In genomic region chr7:28766173-28766879, GRCm38 (mm10) we compare ENCODE assay signal across 8 mouse cellular contexts. TPM values are rescaled to one million over a fixed set of nuclear protein-coding genes. Genes with fewer than 3 reads are reported as not detected.
A peak's percentile ranks its signal among the peaks of the same experiment; 100 is the strongest.
DNase-seq lines count a peak whose midpoint lies in the region; ATAC-seq lines count a peak whose summit lies in the region.

Gene Sirt2 (plus strand): TSS chr7:28766735.

- peak within 1 kb of the TSS; percentile 66; the same call in 1 of the 2 replicates for H3K27ac ChIP-seq in hindbrain, embryonic 16.5 days (ENCODE audit: low read depth, low read length)
- H3K27ac ChIP-seq in macrophage = peak within 1 kb of the TSS; percentile 49

- H3K4me1 ChIP-seq in hindbrain, embryonic 16.5 days (ENCODE audit: control insufficient read depth, insufficient read depth, low read depth, low read length) = peaks cover 27% of the 10 kb centered on the region

- H3K27me3 ChIP-seq in hindbrain, embryonic 16.5 days (replicated peaks; ENCODE audit: control insufficient read depth, insufficient read depth, low read length) = no peaks in the 10 kb centered on the region

- peaks cover 81% of the 10 kb centered on the region for H3K79me2 ChIP-seq in macrophage (ENCODE audit: inconsistent target)

- peak within 1 kb of the TSS; percentile 76 for H3K4me2 ChIP-seq in hindbrain, embryonic 16.5 days (ENCODE audit: low read length)

- under 1% methylated on average over 45 of the region's 45 CpGs for WGBS in hindbrain, embryonic 16.5 days
- 0% methylated on average over 45 of the region's 45 CpGs for WGBS in macrophage (ENCODE audit: missing documents)

- no peaks in the 10 kb centered on the region for H3K9me3 ChIP-seq in hindbrain, embryonic 16.5 days (ENCODE audit: control insufficient read depth, low read length)

- H3K9ac ChIP-seq in hindbrain, embryonic 16.5 days (ENCODE audit: low read depth, low read length) = peak within 1 kb of the TSS; percentile 83

- DNase-seq in WW6 (ENCODE audit: low read depth, low spot score) = peak; percentile 93
- peak; percentile 87 to 95 for DNase-seq in cerebellum, postnatal 4 days (ENCODE audit: low spot score in 2 of 2)
- peak; percentile 99 for DNase-seq in gastrocnemius, adult 18-20 months (ENCODE audit: low spot score)
- peak; percentile 96 to 98 for DNase-seq in left cerebral cortex, adult 18-20 months (ENCODE audit: low spot score in 2 of 2)
- peak; percentile 99 for DNase-seq in right cerebral cortex, adult 18-20 months
- peak; percentile 79 for DNase-seq in urinary bladder, postnatal 10 days (ENCODE audit: low spot score)

- peak within 1 kb of the TSS; percentile 83 for H3K4me3 ChIP-seq in hindbrain, embryonic 16.5 days (ENCODE audit: low read length)
- H3K4me3 ChIP-seq in macrophage (ENCODE audit: inconsistent target) = peak within 1 kb of the TSS; percentile 78

- peak; percentile 99 for ATAC-seq in hindbrain, embryonic 16.5 days

- peaks cover 5% of the 10 kb centered on the region for H3K36me3 ChIP-seq in hindbrain, embryonic 16.5 days (ENCODE audit: control insufficient read depth, insufficient read depth, low read length)
- H3K36me3 ChIP-seq in macrophage (ENCODE audit: inconsistent target) = peaks cover 18% of the 10 kb centered on the region

RNA-seq across cellular contexts. Expression of gene Sirt2, which starts in this region (rescaled TPM):
- total RNA-seq in gastrocnemius, adult 18-20 months (2021) = 10 to 100 TPM; 95.9 to 98.2 TPM
- 128 and 130 TPM in 2 replicates for polyA plus RNA-seq in hindbrain, embryonic 16.5 days (2015; fragmentation: Nextera tagmentation; extraction: Ambion mirVana)
- total RNA-seq in left cerebral cortex, adult 18-20 months (2021) = 100 to 1,000 TPM; 120 to 122 TPM
- 100 to 1,000 TPM; 134 to 393 (median 201) TPM for total RNA-seq in macrophage (2018; cell fraction: chromatin; rRNA removed)
- total RNA-seq in macrophage (2018; cell fraction: cytosol; rRNA removed) = 100 to 1,000 TPM; 106 to 194 (median 140) TPM
- 100 to 1,000 TPM in 21 of 26 experiments, 10 to 100 TPM in 5; 66.8 to 249 (median 138) TPM for total RNA-seq in macrophage (2018; cell fraction: nucleus; rRNA removed)
- 103 to 230 TPM (median 168 TPM) in 3 replicates for polyA plus RNA-seq in macrophage (2018)

Comparison
In these comparisons a context has a peak if more than half of its experiments do, and no peak if none do; other contexts are left out.
1. Peak in every context shown above with its lines: DNase-seq, ATAC-seq, H3K4me3 ChIP-seq and H3K27ac ChIP-seq.